In genomic region chrX:103013425-103014057, GRCm38 (mm10) we compare ENCODE assay signal across 8 mouse cellular contexts.
DNase-seq lines count a peak whose midpoint lies in the region; ATAC-seq and TF ChIP-seq lines count a peak whose summit lies in the region.
"Not testable (repeated sequence)": the region's sequence is repeated elsewhere in the genome, so short reads cannot be mapped to it uniquely, and the experiment has no call there.

No protein-coding gene starts in this region.

- DNase-seq in Patski (ENCODE audit: low read depth, low spot score); lung, embryonic 14.5 days; midbrain, embryonic 14.5 days: not testable (repeated sequence)

- H3K27me3 ChIP-seq in Patski = peaks cover 24% of the 10 kb centered on the region
- H3K27me3 ChIP-seq in forebrain, embryonic 12.5 days; hindbrain, embryonic 15.5 days; intestine, postnatal 0 days (replicated peaks; ENCODE audit: control insufficient read depth, insufficient read depth, low read length); lung, embryonic 14.5 days (ENCODE audit: insufficient read depth, low read length); midbrain, embryonic 14.5 days (ENCODE audit: control insufficient read depth, insufficient read depth, low read length); neural tube, embryonic 13.5 days: not testable (repeated sequence)

- ATAC-seq in Patski = peak; percentile 4
- peak; percentile 15; the same call in 1 of the 2 replicates for ATAC-seq in forebrain, embryonic 12.5 days (ENCODE audit: low FRiP score)
- peak; percentile 21 for ATAC-seq in frontal cortex, adult (ENCODE audit: low TSS enrichment)
- ATAC-seq in hindbrain, embryonic 15.5 days (ENCODE audit: low FRiP score, low read depth) = 0 out of 2 replicates have a peak, but pooled peaks have one; percentile 6
- ATAC-seq in intestine, postnatal 0 days = peak; percentile 33; the same call in 1 of the 2 replicates
- ATAC-seq in lung, embryonic 14.5 days (ENCODE audit: insufficient read depth) = peak; percentile 47; the same call in 1 of the 2 replicates
- peak; percentile 21; the same call in 1 of the 2 replicates for ATAC-seq in midbrain, embryonic 14.5 days (ENCODE audit: low FRiP score, low TSS enrichment)
- peak; percentile 17 for ATAC-seq in neural tube, embryonic 13.5 days (ENCODE audit: low read depth)

- H3K9ac ChIP-seq in forebrain, embryonic 12.5 days; hindbrain, embryonic 15.5 days; intestine, postnatal 0 days (ENCODE audit: low read depth, low read length); lung, embryonic 14.5 days; midbrain, embryonic 14.5 days (replicated peaks; ENCODE audit: low read length); neural tube, embryonic 13.5 days: not testable (repeated sequence)

- H3K4me2 ChIP-seq in forebrain, embryonic 12.5 days; hindbrain, embryonic 15.5 days; intestine, postnatal 0 days (replicated peaks; ENCODE audit: low read depth); lung, embryonic 14.5 days; midbrain, embryonic 14.5 days (ENCODE audit: low read length); neural tube, embryonic 13.5 days: not testable (repeated sequence)

- CTCF ChIA-PET in Patski (lab: Charles Lee) = not testable (repeated sequence)

- WGBS in forebrain, embryonic 12.5 days = no CpG with 5 or more reads among the region's 61 CpGs
- WGBS in hindbrain, embryonic 15.5 days = no CpG with 5 or more reads among the region's 61 CpGs
- no CpG with 5 or more reads among the region's 61 CpGs for WGBS in intestine, postnatal 0 days
- no CpG with 5 or more reads among the region's 61 CpGs for WGBS in lung, embryonic 14.5 days
- no CpG with 5 or more reads among the region's 61 CpGs for WGBS in midbrain, embryonic 14.5 days
- no CpG with 5 or more reads among the region's 61 CpGs for WGBS in neural tube, embryonic 13.5 days

- not testable (repeated sequence) for H3K27ac ChIP-seq in forebrain, embryonic 12.5 days; hindbrain, embryonic 15.5 days (replicated peaks); intestine, postnatal 0 days (ENCODE audit: low read depth, low read length); lung, embryonic 14.5 days (ENCODE audit: low read depth); midbrain, embryonic 14.5 days (replicated peaks; ENCODE audit: low read depth, low read length); neural tube, embryonic 13.5 days (replicated peaks)

- H3K9me3 ChIP-seq in forebrain, embryonic 12.5 days; hindbrain, embryonic 15.5 days; intestine, postnatal 0 days (ENCODE audit: control insufficient read depth); lung, embryonic 14.5 days (ENCODE audit: low read depth, low read length); midbrain, embryonic 14.5 days (ENCODE audit: control insufficient read depth, low read length); neural tube, embryonic 13.5 days: not testable (repeated sequence)

- not testable (repeated sequence) for TF ChIP-seq CTCF in Patski (IDR thresholded peaks at IDR 0.05); intestine, postnatal 0 days (IDR thresholded peaks at IDR 0.05; ENCODE audit: low read depth); lung, embryonic 14.5 days (IDR thresholded peaks at IDR 0.05; ENCODE audit: low read depth)

- in situ Hi-C loops in Patski (cut with MboI; ENCODE audit: low pct_unique_long_range_greater_than_20kb) = not testable (repeated sequence)

- POLR2A ChIA-PET in Patski (lab: Charles Lee) = not testable (repeated sequence)

- not testable (repeated sequence) for H3K4me3 ChIP-seq in forebrain, embryonic 12.5 days (replicated peaks); hindbrain, embryonic 15.5 days; intestine, postnatal 0 days (ENCODE audit: low read depth, low read length); lung, embryonic 14.5 days (ENCODE audit: low read depth, low read length); midbrain, embryonic 14.5 days (replicated peaks; ENCODE audit: low read depth, low read length); neural tube, embryonic 13.5 days

- not testable (repeated sequence) for H3K4me1 ChIP-seq in forebrain, embryonic 12.5 days; hindbrain, embryonic 15.5 days (replicated peaks); intestine, postnatal 0 days (replicated peaks; ENCODE audit: control insufficient read depth, insufficient read depth, low read length); lung, embryonic 14.5 days (ENCODE audit: insufficient read depth); midbrain, embryonic 14.5 days (ENCODE audit: control insufficient read depth, insufficient read depth, low read length); neural tube, embryonic 13.5 days (replicated peaks)

- H3K36me3 ChIP-seq in forebrain, embryonic 12.5 days (replicated peaks); hindbrain, embryonic 15.5 days; intestine, postnatal 0 days (ENCODE audit: control insufficient read depth, insufficient read depth); lung, embryonic 14.5 days (ENCODE audit: insufficient read depth); midbrain, embryonic 14.5 days (ENCODE audit: control insufficient read depth, insufficient read depth, low read length); neural tube, embryonic 13.5 days: not testable (repeated sequence)
